Mouse (Mus musculus): ENCODE measurements around the gene Spata20.

Gene Spata20

DNA sequence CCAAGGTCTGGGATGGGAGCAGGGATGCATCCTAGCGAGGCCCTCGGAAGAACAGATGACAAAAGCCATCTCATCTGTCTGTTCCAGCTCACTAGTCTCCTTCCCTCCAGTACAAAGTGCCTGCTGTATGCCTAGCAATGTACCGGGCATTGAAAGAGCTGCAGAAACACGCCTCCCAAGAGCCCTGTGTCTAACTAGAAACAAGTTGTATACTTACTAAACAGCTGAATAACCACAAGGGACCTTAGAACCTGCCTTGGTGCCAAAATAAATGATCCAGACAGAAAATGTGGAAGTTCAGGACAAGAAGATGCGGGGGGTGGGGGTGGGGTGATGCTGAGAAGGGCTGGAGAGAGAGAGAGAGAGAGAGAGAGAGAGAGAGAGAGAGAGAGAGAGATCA is 41.1 kb downstream of the Spata20 start:
- ChIA-PET CTCF (interaction anchor here in 1 of 4 experiments (0.7 kb wide), 1 partner anchor 31 kb away, joined by 3 read pairs; no protein-coding TSS in a partner anchor), POLR2A (interaction anchor here in 2 of 4 experiments (0.5 to 0.7 kb wide), 5 partner anchors 10 to 98 kb away, joined by 3 to 4 read pairs (median 3); partner anchors contain the start of gene Cacna1g (in 1 of the 2))

GRCm38 (mm10) chr11:94441752-94442151 is 44.2 kb downstream of the Spata20 start:
- ChIA-PET CTCF (interaction anchor here in 1 of 4 experiments (1.0 kb wide), 1 partner anchor 37 kb away, joined by 3 read pairs; no protein-coding TSS in a partner anchor), POLR2A (interaction anchor here in 1 of 4 experiments (0.5 kb wide), 1 partner anchor 146 kb away, joined by 3 read pairs; no protein-coding TSS in a partner anchor)

DNA sequence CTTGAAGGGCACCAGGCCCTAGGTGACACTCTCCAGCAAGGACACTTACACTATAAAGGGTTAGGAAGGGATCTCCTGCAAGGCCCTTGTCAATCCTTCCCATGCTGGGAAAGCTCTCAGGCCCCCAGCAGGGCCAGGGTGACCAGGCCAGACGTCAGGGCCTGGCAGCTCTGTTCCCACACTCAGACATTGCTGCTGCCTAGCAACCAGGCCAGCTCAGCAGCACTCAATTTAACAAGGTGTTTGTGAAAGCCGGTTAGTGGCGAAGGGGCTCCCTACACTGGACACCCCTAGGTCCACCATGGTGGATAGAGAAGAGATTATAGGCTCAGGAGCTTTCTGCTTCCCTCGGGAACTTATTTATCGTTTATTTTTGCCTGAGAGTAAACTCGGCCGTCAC is 44.9 kb downstream of the Spata20 start:
- CTCF ChIA-PET = interaction anchor here in 1 of 4 experiments (0.6 kb wide), 1 partner anchor 133 kb away, joined by 3 read pairs; no protein-coding TSS in a partner anchor
- POLR2A ChIA-PET = interaction anchor here in 1 of 4 experiments (0.5 kb wide), 1 partner anchor 146 kb away, joined by 3 read pairs; no protein-coding TSS in a partner anchor

DNA sequence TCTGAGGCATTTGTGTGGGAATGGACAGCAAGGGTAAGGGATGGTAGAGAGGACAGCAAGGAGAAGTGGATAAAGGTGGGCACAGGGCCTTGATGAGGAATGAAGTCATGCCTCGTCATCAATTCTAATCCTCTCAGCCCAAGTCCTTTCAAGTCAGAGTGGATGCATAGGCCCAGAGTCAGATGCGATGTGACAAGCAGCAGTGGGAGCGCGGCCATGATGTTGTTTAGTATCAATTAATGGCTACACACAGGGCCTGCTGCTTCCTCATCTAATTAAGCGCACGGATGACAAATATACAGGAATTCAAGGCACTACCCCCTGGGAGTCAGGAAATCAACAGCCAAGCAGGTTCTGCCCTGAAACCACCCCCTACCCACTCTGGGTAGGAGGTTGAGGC is 45.6 kb downstream of the Spata20 start:
- ChIA-PET POLR2A (interaction anchor here in 1 of 4 experiments (1.5 kb wide), 1 partner anchor 16 kb away, joined by 3 read pairs; no protein-coding TSS in a partner anchor), CTCF (interaction anchor here in 1 of 4 experiments (0.6 kb wide), 1 partner anchor 134 kb away, joined by 3 read pairs; no protein-coding TSS in a partner anchor)

- ChIA-PET POLR2A (interaction anchor here in 2 of 4 experiments (0.5 to 1.2 kb wide), 6 partner anchors 14 to 289 kb away, joined by 3 to 5 read pairs (median 4); no protein-coding TSS in a partner anchor), CTCF (interaction anchor here in 2 of 4 experiments (0.6 to 0.9 kb wide), 2 partner anchors 24 to 57 kb away, joined by 4 to 5 read pairs; partner anchors contain the start of gene Spata20 (in 1 of the 2))
Measured at GRCm38 (mm10) chr11:94429011-94429651, 56.8 kb downstream of the Spata20 start.
